Mouse (Mus musculus) yolk sac, embryonic 10.5 days (tissue): ENCODE results near the gene Fam111a.

Experiments used
- DNase-seq: peaks from one replicate; pipeline ENCODE4 v3.0.0-alpha.2; 2017; ENCODE audit warnings: low spot score

Fam111a gene

GRCm38 (mm10) chr19:12558219-12558618 is 12.7 kb downstream of the Fam111a start:
- no peak for DNase-seq

GRCm38 (mm10) chr19:12564197-12564596 is 18.7 kb downstream of the Fam111a start:
- DNase-seq, result no peak

GRCm38 (mm10) chr19:12567011-12567410 is 21.5 kb downstream of the Fam111a start:
- no peak for DNase-seq

- DNase-seq, result no peak
Measured at GRCm38 (mm10) chr19:12570866-12571265, 25.3 kb downstream of the Fam111a start.

- no peak for DNase-seq
Measured at GRCm38 (mm10) chr19:12571687-12572086, 26.1 kb downstream of the Fam111a start.

GRCm38 (mm10) chr19:12572614-12573265 is 27.2 kb downstream of the Fam111a start:
- DNase-seq, result no peak

- DNase-seq, result peak; percentile 84
Measured at GRCm38 (mm10) chr19:12573266-12574011, 27.9 kb downstream of the Fam111a start.

GRCm38 (mm10) chr19:12574012-12574407 is 28.5 kb downstream of the Fam111a start:
- peak; percentile 18 for DNase-seq

- no peak for DNase-seq
Measured at GRCm38 (mm10) chr19:12575107-12575506, 29.6 kb downstream of the Fam111a start.

- DNase-seq, result no peak
Measured at GRCm38 (mm10) chr19:12575514-12575913, 30.0 kb downstream of the Fam111a start.

- DNase-seq, result no peak
Measured at GRCm38 (mm10) chr19:12576639-12577038, 31.1 kb downstream of the Fam111a start.

GRCm38 (mm10) chr19:12585310-12585709 is 39.8 kb downstream of the Fam111a start:
- DNase-seq, result no peak

- DNase-seq, result peak; percentile 35
Measured at GRCm38 (mm10) chr19:12591908-12592307, 46.4 kb downstream of the Fam111a start.

- DNase-seq, result no peak
Measured at GRCm38 (mm10) chr19:12595135-12595529, 49.6 kb downstream of the Fam111a start.

GRCm38 (mm10) chr19:12595530-12596289 is 50.2 kb downstream of the Fam111a start:
- peak; percentile 74 for DNase-seq

- peak; percentile 32 for DNase-seq
Measured at GRCm38 (mm10) chr19:12596290-12597072, 50.9 kb downstream of the Fam111a start.

GRCm38 (mm10) chr19:12597073-12597405 is 51.5 kb downstream of the Fam111a start:
- no peak for DNase-seq

- DNase-seq, result no peak
Measured at GRCm38 (mm10) chr19:12598674-12599073, 53.1 kb downstream of the Fam111a start.

GRCm38 (mm10) chr19:12599674-12600073 is 54.1 kb downstream of the Fam111a start, which contains the start of gene Gm4952:
TSS of gene Gm4952 (plus strand) at chr19:12599974.
- no peak for DNase-seq

GRCm38 (mm10) chr19:12600684-12601480 is 55.3 kb downstream of the Fam111a start:
- DNase-seq, result peak; percentile 32

- peak; percentile 36 for DNase-seq
Measured at GRCm38 (mm10) chr19:12608336-12608735, 62.8 kb downstream of the Fam111a start.
